Mouse (Mus musculus): Measurements from ENCODE around the gene Pcsk6. TPM values are rescaled to one million over a fixed set of nuclear protein-coding genes. Genes with fewer than 3 reads are reported as not detected.

Gene Pcsk6
- total and polyA plus RNA-seq, 3 experiments, result 0.05 TPM; not detected in 2

- H3K27me3 ChIP-seq (ENCODE audit: insufficient read depth, low read length), result no peaks in the 10 kb centered on the region; the same call in 1 of the 2 replicates
- no peak for TF ChIP-seq CTCF (IDR thresholded peaks at IDR 0.05; ENCODE audit: low read depth, low read length)
- TF ChIP-seq GATA2 (IDR thresholded peaks at IDR 0.05; ENCODE audit: borderline replicate concordance, low read depth, low read length), result no peak
- no peak for TF ChIP-seq GATA1 (IDR thresholded peaks at IDR 0.05; ENCODE audit: borderline replicate concordance, low read length)
- TF ChIP-seq POLR2AphosphoS5 (IDR thresholded peaks at IDR 0.05; ENCODE audit: insufficient replicate concordance, low read depth, low read length), result no peak
- no peak for TF ChIP-seq TAL1 (conservative IDR thresholded peaks at IDR 0.05; ENCODE audit: low read depth, low read length)
- H3K4me3 ChIP-seq (ENCODE audit: low read depth, low read length), result no peak overlapping the region
- no peak for ATAC-seq (ENCODE audit: extremely low read depth, insufficient number of reproducible peaks, low FRiP score, poor library complexity, severe bottlenecking)
- H3K4me1 ChIP-seq (ENCODE audit: insufficient read depth, low read depth, low read length), result no peaks in the 10 kb centered on the region
- DNase-seq (ENCODE audit: low spot score), result no peak
- H3K9me3 ChIP-seq (replicated peaks), result no peaks in the 10 kb centered on the region
- no peaks in the 10 kb centered on the region for H3K36me3 ChIP-seq (replicated peaks)
Measured at GRCm38 (mm10) chr7:65957245-65957644, 95.7 kb downstream of the Pcsk6 start.

DNA sequence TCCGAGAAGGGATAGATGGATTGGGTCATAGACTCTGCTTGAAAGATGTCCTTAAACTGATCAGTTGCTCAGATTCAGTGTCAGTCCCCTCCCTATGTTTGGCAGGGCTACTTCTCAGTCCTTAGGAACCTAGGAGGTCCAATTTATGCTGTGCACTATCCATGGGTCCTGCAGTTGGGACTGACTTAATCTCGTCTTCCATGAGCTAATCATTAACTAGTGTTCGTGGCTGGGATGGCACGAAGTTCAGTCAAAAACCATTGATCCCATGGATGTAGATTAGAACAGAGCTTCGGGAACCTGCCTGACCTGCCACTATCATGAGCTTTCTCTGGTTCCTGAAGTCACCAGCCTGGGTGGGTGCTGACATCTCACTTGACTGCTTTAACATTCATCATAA is 96.6 kb downstream of the Pcsk6 start:
- TF ChIP-seq GATA2 (IDR thresholded peaks at IDR 0.05; ENCODE audit: borderline replicate concordance, low read depth, low read length) (no peak), TAL1 (conservative IDR thresholded peaks at IDR 0.05; ENCODE audit: low read depth, low read length) (no peak), CTCF (IDR thresholded peaks at IDR 0.05; ENCODE audit: low read depth, low read length) (no peak), POLR2AphosphoS5 (IDR thresholded peaks at IDR 0.05; ENCODE audit: insufficient replicate concordance, low read depth, low read length) (no peak), GATA1 (IDR thresholded peaks at IDR 0.05; ENCODE audit: borderline replicate concordance, low read length) (no peak)
- Histone ChIP-seq H3K4me1 (ENCODE audit: insufficient read depth, low read depth, low read length) (no peaks in the 10 kb centered on the region), H3K4me3 (ENCODE audit: low read depth, low read length) (no peak overlapping the region), H3K27me3 (ENCODE audit: insufficient read depth, low read length) (no peaks in the 10 kb centered on the region; the same call in 1 of the 2 replicates), H3K9me3 (replicated peaks) (no peaks in the 10 kb centered on the region), H3K36me3 (replicated peaks) (no peaks in the 10 kb centered on the region)
- DNase-seq (ENCODE audit: low spot score) (no peak), ATAC-seq (ENCODE audit: extremely low read depth, insufficient number of reproducible peaks, low FRiP score, poor library complexity, severe bottlenecking) (no peak)

DNA sequence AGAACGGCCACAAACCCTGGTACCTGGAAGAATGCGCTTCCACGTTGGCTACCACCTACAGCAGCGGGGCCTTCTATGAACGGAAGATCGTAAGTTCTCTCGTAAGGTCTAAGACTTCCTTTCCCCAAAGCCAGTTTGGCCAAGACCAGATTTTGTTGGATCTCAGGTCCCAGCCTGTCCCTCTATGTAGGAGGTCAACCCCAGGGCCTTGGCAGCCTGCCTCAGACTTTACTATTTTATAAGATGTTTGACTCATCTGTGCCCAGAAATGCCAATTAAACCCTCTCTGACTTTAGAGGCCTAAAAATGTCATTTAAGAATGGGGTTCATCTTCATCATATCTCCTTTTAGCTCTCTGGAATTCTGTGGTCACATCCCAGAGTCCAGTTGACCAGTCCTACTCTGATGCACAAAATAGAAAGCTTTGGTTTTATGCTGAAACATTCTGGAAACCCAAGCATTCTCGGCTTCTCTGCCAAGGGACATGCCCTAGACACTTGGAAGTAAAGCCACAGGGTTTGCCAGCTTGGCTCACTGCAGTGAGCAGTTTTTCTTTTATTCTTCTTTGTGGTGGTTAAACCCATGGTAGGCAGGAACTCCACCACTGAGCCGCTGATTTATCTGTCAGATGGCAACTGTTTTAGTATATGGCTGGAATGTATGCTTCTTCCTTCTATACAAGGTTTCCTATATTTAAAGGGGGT is 97.8 kb downstream of the Pcsk6 start:
- no peaks in the 10 kb centered on the region for H3K4me1 ChIP-seq (ENCODE audit: insufficient read depth, low read depth, low read length)
- no peaks in the 10 kb centered on the region; the same call in 1 of the 2 replicates for H3K27me3 ChIP-seq (ENCODE audit: insufficient read depth, low read length)
- ATAC-seq (ENCODE audit: extremely low read depth, insufficient number of reproducible peaks, low FRiP score, poor library complexity, severe bottlenecking) (no peak), DNase-seq (ENCODE audit: low spot score) (no peak)
- no peaks in the 10 kb centered on the region for H3K36me3 ChIP-seq (replicated peaks)
- no peaks in the 10 kb centered on the region for H3K9me3 ChIP-seq (replicated peaks)
- no peak for TF ChIP-seq CTCF (IDR thresholded peaks at IDR 0.05; ENCODE audit: low read depth, low read length)
- H3K4me3 ChIP-seq (ENCODE audit: low read depth, low read length), result no peak overlapping the region

GRCm38 (mm10) chr7:65962611-65963010 is 101.1 kb downstream of the Pcsk6 start:
- DNase-seq (ENCODE audit: low spot score) (no peak), ATAC-seq (ENCODE audit: extremely low read depth, insufficient number of reproducible peaks, low FRiP score, poor library complexity, severe bottlenecking) (no peak)
- no peaks in the 10 kb centered on the region for H3K36me3 ChIP-seq (replicated peaks)
- TF ChIP-seq POLR2AphosphoS5 (IDR thresholded peaks at IDR 0.05; ENCODE audit: insufficient replicate concordance, low read depth, low read length) (no peak), TAL1 (conservative IDR thresholded peaks at IDR 0.05; ENCODE audit: low read depth, low read length) (no peak), CTCF (IDR thresholded peaks at IDR 0.05; ENCODE audit: low read depth, low read length) (no peak), GATA1 (IDR thresholded peaks at IDR 0.05; ENCODE audit: borderline replicate concordance, low read length) (no peak), GATA2 (IDR thresholded peaks at IDR 0.05; ENCODE audit: borderline replicate concordance, low read depth, low read length) (no peak)
- H3K4me1 ChIP-seq (ENCODE audit: insufficient read depth, low read depth, low read length), result peaks cover 4% of the 10 kb centered on the region; the same call in 1 of the 2 replicates
- H3K4me3 ChIP-seq (ENCODE audit: low read depth, low read length), result no peak overlapping the region
- no peaks in the 10 kb centered on the region; the same call in 1 of the 2 replicates for H3K27me3 ChIP-seq (ENCODE audit: insufficient read depth, low read length)
- H3K9me3 ChIP-seq (replicated peaks), result no peaks in the 10 kb centered on the region

- DNase-seq (ENCODE audit: low spot score), result no peak
- Histone ChIP-seq H3K27me3 (ENCODE audit: insufficient read depth, low read length) (no peaks in the 10 kb centered on the region; the same call in 1 of the 2 replicates), H3K4me3 (ENCODE audit: low read depth, low read length) (no peak overlapping the region), H3K4me1 (ENCODE audit: insufficient read depth, low read depth, low read length) (peaks cover 4% of the 10 kb centered on the region; the same call in 1 of the 2 replicates), H3K9me3 (replicated peaks) (no peaks in the 10 kb centered on the region), H3K36me3 (replicated peaks) (no peaks in the 10 kb centered on the region)
- TF ChIP-seq GATA1 (IDR thresholded peaks at IDR 0.05; ENCODE audit: borderline replicate concordance, low read length), result no peak
- no peak for TF ChIP-seq POLR2AphosphoS5 (IDR thresholded peaks at IDR 0.05; ENCODE audit: insufficient replicate concordance, low read depth, low read length)
- TF ChIP-seq TAL1 (conservative IDR thresholded peaks at IDR 0.05; ENCODE audit: low read depth, low read length), result no peak
- no peak for TF ChIP-seq GATA2 (IDR thresholded peaks at IDR 0.05; ENCODE audit: borderline replicate concordance, low read depth, low read length)
- no peak for TF ChIP-seq CTCF (IDR thresholded peaks at IDR 0.05; ENCODE audit: low read depth, low read length)
- ATAC-seq (ENCODE audit: extremely low read depth, insufficient number of reproducible peaks, low FRiP score, poor library complexity, severe bottlenecking), result no peak
Measured at GRCm38 (mm10) chr7:65964398-65964797, 102.9 kb downstream of the Pcsk6 start.

- Histone ChIP-seq H3K9me3 (replicated peaks) (no peaks in the 10 kb centered on the region), H3K27me3 (ENCODE audit: insufficient read depth, low read length) (no peaks in the 10 kb centered on the region), H3K36me3 (replicated peaks) (no peaks in the 10 kb centered on the region), H3K4me1 (ENCODE audit: insufficient read depth, low read depth, low read length) (no peaks in the 10 kb centered on the region), H3K4me3 (ENCODE audit: low read depth, low read length) (no peak overlapping the region)
- TF ChIP-seq TAL1 (conservative IDR thresholded peaks at IDR 0.05; ENCODE audit: low read depth, low read length) (no peak), GATA1 (IDR thresholded peaks at IDR 0.05; ENCODE audit: borderline replicate concordance, low read length) (no peak), CTCF (IDR thresholded peaks at IDR 0.05; ENCODE audit: low read depth, low read length) (no peak), GATA2 (IDR thresholded peaks at IDR 0.05; ENCODE audit: borderline replicate concordance, low read depth, low read length) (no peak), POLR2AphosphoS5 (IDR thresholded peaks at IDR 0.05; ENCODE audit: insufficient replicate concordance, low read depth, low read length) (no peak)
- DNase-seq (ENCODE audit: low spot score) (no peak), ATAC-seq (ENCODE audit: extremely low read depth, insufficient number of reproducible peaks, low FRiP score, poor library complexity, severe bottlenecking) (no peak)
Measured at GRCm38 (mm10) chr7:65971301-65971700, 109.8 kb downstream of the Pcsk6 start.
